Mouse (Mus musculus): ENCODE data around the gene Hmg20b. TPM values are rescaled to one million over a fixed set of nuclear protein-coding genes. Genes with fewer than 3 reads are reported as not detected.

Gene Hmg20b
- polyA plus RNA-seq, 1 experiment from 2014 or later = 114 TPM

DNA sequence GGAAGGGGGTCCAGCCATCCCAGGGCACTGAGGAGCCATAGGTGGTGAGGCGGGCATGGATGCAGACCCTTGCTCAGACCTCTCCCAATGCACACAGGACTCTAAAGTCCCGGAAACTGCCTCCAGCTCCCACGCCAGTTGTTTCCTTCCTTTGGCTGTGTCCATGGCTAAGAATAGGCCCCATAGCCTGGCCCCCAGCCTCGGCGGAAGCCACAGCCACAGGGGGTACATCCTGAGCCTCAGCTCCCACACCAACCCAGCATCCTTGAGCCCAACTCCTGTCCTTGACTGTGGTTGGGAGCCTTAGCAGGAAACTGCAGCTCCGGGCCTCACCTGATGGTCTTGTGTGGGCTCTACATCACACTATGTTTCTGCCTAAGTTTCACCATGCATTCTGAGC lies 23.4 kb downstream of the Hmg20b start:
- H3K27ac ChIP-seq = peak overlapping the region; percentile 27; the same call in 1 of the 2 replicates
- WGBS = 87% methylated on average over 6 of the region's 6 CpGs
- H3K36me3 ChIP-seq = peaks cover 71% of the 10 kb centered on the region
- H3K4me1 ChIP-seq = peaks cover 53% of the 10 kb centered on the region
- DNase-seq (ENCODE audit: low spot score) = no peak
- H3K4me3 ChIP-seq = no peak overlapping the region
- H3K27me3 ChIP-seq (ENCODE audit: low read depth, poor library complexity, severe bottlenecking) = peaks cover 6% of the 10 kb centered on the region
- no peaks in the 10 kb centered on the region for H3K9me3 ChIP-seq (replicated peaks)

DNA sequence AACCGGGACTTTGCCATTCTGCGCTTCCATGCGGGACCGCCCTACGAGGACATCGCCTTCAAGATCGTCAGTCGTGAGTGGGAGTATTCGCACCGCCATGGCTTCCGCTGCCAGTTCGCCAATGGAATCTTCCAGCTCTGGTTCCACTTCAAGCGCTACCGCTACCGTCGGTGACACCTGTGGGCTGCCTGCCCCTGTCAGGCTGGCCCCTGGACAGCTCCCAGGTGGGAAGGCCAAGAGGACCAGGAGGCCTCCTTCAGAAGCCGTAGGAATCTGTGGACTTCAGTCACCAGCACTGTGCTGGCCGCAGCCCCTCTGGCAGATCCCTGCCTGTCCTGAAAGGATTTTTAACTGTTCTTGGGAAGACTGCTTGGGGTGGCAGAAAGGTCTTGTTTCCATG lies 24.5 kb downstream of the Hmg20b start:
- no peak for DNase-seq (ENCODE audit: low spot score)
- Histone ChIP-seq H3K9me3 (replicated peaks) (no peaks in the 10 kb centered on the region), H3K27ac (0 out of 2 replicates have a peak overlapping the region, but pooled peaks have one; percentile 11)

DNA sequence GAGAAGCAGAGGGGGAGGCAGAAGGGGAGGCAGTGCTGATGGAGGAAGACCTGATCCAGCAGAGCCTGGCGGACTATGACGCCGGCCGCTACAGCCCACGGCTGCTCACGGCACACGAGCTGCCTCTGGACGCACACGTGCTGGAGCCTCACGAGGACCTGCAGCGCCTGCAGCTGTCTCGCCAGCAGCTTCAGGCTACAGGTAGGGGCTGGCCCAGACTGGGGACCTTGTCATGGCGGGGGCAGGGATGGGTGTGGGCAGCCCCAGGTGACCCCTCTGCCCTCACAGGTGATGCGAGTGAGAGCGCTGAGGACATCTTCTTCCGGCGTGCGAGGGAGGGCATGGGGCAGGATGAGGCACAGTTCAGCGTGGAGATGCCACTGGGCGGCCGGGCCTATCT lies 25.1 kb downstream of the Hmg20b start:
- WGBS = 94% methylated on average over 21 of the region's 21 CpGs
- no peak overlapping the region for H3K27ac ChIP-seq
- H3K4me3 ChIP-seq = no peak overlapping the region
- H3K4me1 ChIP-seq = peaks cover 53% of the 10 kb centered on the region
- no peaks in the 10 kb centered on the region for H3K27me3 ChIP-seq (ENCODE audit: low read depth, poor library complexity, severe bottlenecking)
- H3K36me3 ChIP-seq = peaks cover 71% of the 10 kb centered on the region
- no peaks in the 10 kb centered on the region for H3K9me3 ChIP-seq (replicated peaks)
- no peak for DNase-seq (ENCODE audit: low spot score)

More for the DNA sequence above, 24.5 kb downstream of the Hmg20b start:
- Histone ChIP-seq H3K4me3 (no peak overlapping the region), H3K36me3 (peaks cover 71% of the 10 kb centered on the region), H3K4me1 (peaks cover 57% of the 10 kb centered on the region), H3K27me3 (ENCODE audit: low read depth, poor library complexity, severe bottlenecking) (no peaks in the 10 kb centered on the region)
- WGBS = 95% methylated on average over 18 of the region's 18 CpGs

DNA sequence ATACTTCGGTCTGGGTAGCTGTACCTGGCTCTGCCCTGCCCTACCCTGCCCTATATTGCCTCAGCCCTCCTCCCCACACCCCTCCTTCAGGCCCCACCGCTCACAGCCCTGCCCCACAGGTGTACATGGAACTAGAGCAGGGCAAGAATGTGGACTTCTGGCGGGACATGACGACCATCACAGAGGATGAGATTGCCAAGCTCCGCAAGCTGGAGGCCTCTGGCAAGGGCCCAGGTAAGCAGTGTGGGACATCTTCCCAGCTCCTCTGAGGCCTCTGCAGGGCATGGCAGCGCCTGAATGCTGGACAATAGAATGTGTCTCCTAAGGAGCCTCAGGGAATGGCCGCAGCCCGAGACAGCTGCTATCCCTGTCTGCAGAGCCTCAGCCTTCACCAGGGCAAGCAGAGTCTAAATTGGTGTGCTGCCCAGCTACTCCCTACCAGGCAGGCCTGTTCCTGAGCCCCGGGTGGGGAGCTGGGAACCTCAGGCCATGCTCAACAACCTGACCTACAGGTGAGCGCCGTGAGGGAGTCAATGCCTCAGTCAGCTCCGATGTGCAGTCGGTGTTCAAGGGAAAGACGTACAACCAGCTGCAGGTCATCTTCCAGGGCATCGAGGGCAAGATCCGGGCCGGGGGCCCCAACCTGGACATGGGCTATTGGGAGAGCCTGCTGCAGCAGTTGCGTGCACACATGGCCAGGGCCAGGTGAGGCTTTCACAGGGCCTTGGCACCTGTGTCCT lies 26.3 kb downstream of the Hmg20b start:
- peak overlapping the region; percentile 8; the same call in 1 of the 2 replicates for H3K4me3 ChIP-seq
- H3K36me3 ChIP-seq = peaks cover 64% of the 10 kb centered on the region
- H3K9me3 ChIP-seq (replicated peaks) = no peaks in the 10 kb centered on the region
- DNase-seq (ENCODE audit: low spot score) = no peak
- H3K4me1 ChIP-seq = peaks cover 52% of the 10 kb centered on the region
- WGBS = 94% methylated on average over 18 of the region's 18 CpGs
- no peak overlapping the region for H3K27ac ChIP-seq
- H3K27me3 ChIP-seq (ENCODE audit: low read depth, poor library complexity, severe bottlenecking) = no peaks in the 10 kb centered on the region

- Histone ChIP-seq H3K27me3 (ENCODE audit: low read depth, poor library complexity, severe bottlenecking) (no peaks in the 10 kb centered on the region), H3K4me1 (peaks cover 52% of the 10 kb centered on the region), H3K9me3 (replicated peaks) (no peaks in the 10 kb centered on the region), H3K4me3 (no peak overlapping the region), H3K27ac (no peak overlapping the region), H3K36me3 (peaks cover 68% of the 10 kb centered on the region)
- WGBS = 95% methylated on average over 23 of the region's 23 CpGs
- DNase-seq (ENCODE audit: low spot score) = no peak
Observed at GRCm38 (mm10) chr10:81323141-81323775, 27.0 kb downstream of the Hmg20b start.

GRCm38 (mm10) chr10:81322444-81322843 lies 27.8 kb downstream of the Hmg20b start:
- no peak for DNase-seq (ENCODE audit: low spot score)
- H3K27me3 ChIP-seq (ENCODE audit: low read depth, poor library complexity, severe bottlenecking) = no peaks in the 10 kb centered on the region
- no peak overlapping the region for H3K27ac ChIP-seq
- peaks cover 52% of the 10 kb centered on the region for H3K4me1 ChIP-seq
- H3K36me3 ChIP-seq = peaks cover 69% of the 10 kb centered on the region
- H3K9me3 ChIP-seq (replicated peaks) = no peaks in the 10 kb centered on the region
- H3K4me3 ChIP-seq = peak overlapping the region; percentile 95
- WGBS = 96% methylated on average over 27 of the region's 27 CpGs

- H3K27me3 ChIP-seq (ENCODE audit: low read depth, poor library complexity, severe bottlenecking) = no peaks in the 10 kb centered on the region
- WGBS = 3% methylated on average over 20 of the region's 20 CpGs
- peaks cover 68% of the 10 kb centered on the region for H3K36me3 ChIP-seq
- H3K27ac ChIP-seq = peak overlapping the region; percentile 95
- H3K4me3 ChIP-seq = peak overlapping the region; percentile 95
- no peaks in the 10 kb centered on the region for H3K9me3 ChIP-seq (replicated peaks)
- H3K4me1 ChIP-seq = peaks cover 53% of the 10 kb centered on the region
- DNase-seq (ENCODE audit: low spot score) = no peak
Observed at GRCm38 (mm10) chr10:81321436-81321835, 28.8 kb downstream of the Hmg20b start.

GRCm38 (mm10) chr10:81320550-81321347 lies 29.5 kb downstream of the Hmg20b start, which contains the start of gene Cactin:
TSS of gene Cactin (plus strand) at chr10:81321103.
- H3K36me3 ChIP-seq = peaks cover 68% of the 10 kb centered on the region
- H3K4me3 ChIP-seq = peak within 1 kb of the TSS; percentile 95
- H3K27ac ChIP-seq = peak within 1 kb of the TSS; percentile 95
- peak; percentile 97 for DNase-seq (ENCODE audit: low spot score)
- H3K27me3 ChIP-seq (ENCODE audit: low read depth, poor library complexity, severe bottlenecking) = no peaks in the 10 kb centered on the region
- H3K9me3 ChIP-seq (replicated peaks) = no peaks in the 10 kb centered on the region
- under 1% methylated on average over 68 of the region's 68 CpGs for WGBS
- peaks cover 57% of the 10 kb centered on the region for H3K4me1 ChIP-seq

GRCm38 (mm10) chr10:81319741-81320549 lies 30.3 kb downstream of the Hmg20b start:
- peak; percentile 96 for DNase-seq (ENCODE audit: low spot score)
- peak overlapping the region; percentile 95 for H3K4me3 ChIP-seq
- H3K4me1 ChIP-seq = peaks cover 60% of the 10 kb centered on the region
- no peaks in the 10 kb centered on the region for H3K9me3 ChIP-seq (replicated peaks)
- 1% methylated on average over 38 of the region's 38 CpGs for WGBS
- no peaks in the 10 kb centered on the region for H3K27me3 ChIP-seq (ENCODE audit: low read depth, poor library complexity, severe bottlenecking)
- H3K27ac ChIP-seq = peak overlapping the region; percentile 95
- peaks cover 68% of the 10 kb centered on the region for H3K36me3 ChIP-seq

GRCm38 (mm10) chr10:81319330-81319699 lies 31.0 kb downstream of the Hmg20b start:
- no peak for DNase-seq (ENCODE audit: low spot score)
- peaks cover 60% of the 10 kb centered on the region for H3K4me1 ChIP-seq
- peaks cover 68% of the 10 kb centered on the region for H3K36me3 ChIP-seq
- H3K27ac ChIP-seq = peak overlapping the region; percentile 95
- H3K27me3 ChIP-seq (ENCODE audit: low read depth, poor library complexity, severe bottlenecking) = no peaks in the 10 kb centered on the region
- peak overlapping the region; percentile 95 for H3K4me3 ChIP-seq
- no peaks in the 10 kb centered on the region for H3K9me3 ChIP-seq (replicated peaks)
- WGBS = 40% methylated on average over 8 of the region's 8 CpGs

DNA sequence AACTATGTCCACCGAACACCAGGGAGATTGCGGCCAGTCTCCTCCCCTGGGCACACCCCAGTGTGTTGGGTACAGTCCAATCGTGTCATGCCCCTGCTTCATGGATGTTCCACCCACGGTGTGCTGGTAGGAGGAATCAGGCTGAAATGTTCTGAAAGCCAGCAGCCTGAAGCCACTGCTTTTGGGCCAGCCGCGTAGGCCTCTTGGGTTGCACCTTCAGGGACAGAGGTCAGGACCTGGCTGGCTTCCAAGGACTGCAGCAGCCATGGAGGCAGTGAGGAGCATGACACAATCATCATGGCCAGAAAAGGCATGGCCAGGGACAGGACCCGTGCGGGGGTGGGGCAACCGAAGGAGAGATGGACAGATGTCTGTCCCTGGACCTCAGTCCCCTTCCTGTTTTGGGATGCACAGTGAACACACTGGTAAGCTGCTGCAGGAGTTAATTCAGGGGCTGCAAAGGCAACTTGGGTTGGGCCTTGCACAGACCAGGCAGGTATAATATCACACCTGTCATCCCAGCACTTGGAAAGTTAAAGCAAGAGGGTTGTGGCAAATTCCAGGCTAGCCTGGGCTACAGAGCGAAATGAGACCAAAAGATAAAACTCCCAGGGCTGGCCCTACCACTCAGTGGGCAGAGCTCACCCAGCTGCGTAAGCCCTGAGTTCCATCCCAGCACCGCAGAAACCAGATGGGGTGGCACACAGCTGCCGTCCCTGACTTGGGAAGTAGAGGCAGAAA lies 31.5 kb downstream of the Hmg20b start:
- H3K36me3 ChIP-seq = peaks cover 68% of the 10 kb centered on the region
- WGBS = 95% methylated on average over 13 of the region's 13 CpGs
- H3K4me1 ChIP-seq = peaks cover 60% of the 10 kb centered on the region
- peak overlapping the region; percentile 95 for H3K27ac ChIP-seq
- DNase-seq (ENCODE audit: low spot score) = no peak
- no peaks in the 10 kb centered on the region for H3K27me3 ChIP-seq (ENCODE audit: low read depth, poor library complexity, severe bottlenecking)
- H3K4me3 ChIP-seq = peak overlapping the region; percentile 95
- no peaks in the 10 kb centered on the region for H3K9me3 ChIP-seq (replicated peaks)
